Comparison of ENCODE assay signal across 16 mouse cellular contexts in genomic region chr19:47988880-47989574, GRCm38 (mm10). TPM values are rescaled to one million over a fixed set of nuclear protein-coding genes. Genes with fewer than 3 reads are reported as not detected.
DNase-seq lines count a peak whose midpoint lies in the region; ATAC-seq and TF ChIP-seq lines count a peak whose summit lies in the region.
"Had no signal": no experiment of that assay in that cellular context is flagged by ENCODE, and none has a peak within 500 bp of the region (broad histone marks: within the 10 kb centered on the region; RNA-seq: fewer than 3 reads in every experiment).

No protein-coding gene starts in this region.

- no peak for ATAC-seq in heart, embryonic 13.5 days (ENCODE audit: extremely low read depth, insufficient number of reproducible peaks, low FRiP score, low TSS enrichment)
- 0 out of 2 replicates have a peak, but pooled peaks have one; percentile 38 for ATAC-seq in neural tube, embryonic 11.5 days (ENCODE audit: insufficient read depth, low FRiP score, low TSS enrichment)
- ATAC-seq in hindbrain, embryonic 16.5 days = peak; percentile 45; the same call in 1 of the 2 replicates
- no peak for ATAC-seq in lung, postnatal 0 days
- ATAC-seq: CD4-positive, CD25-positive, alpha-beta regulatory T cell, adult 4 months had no signal

- 61% methylated on average over 13 of the region's 13 CpGs for WGBS in heart, embryonic 13.5 days
- 63% methylated on average over 13 of the region's 13 CpGs for WGBS in neural tube, embryonic 11.5 days
- WGBS in hindbrain, embryonic 16.5 days = 47% methylated on average over 13 of the region's 13 CpGs
- 67% methylated on average over 13 of the region's 13 CpGs for WGBS in lung, postnatal 0 days

- no peak overlapping the region for H3K9ac ChIP-seq in heart, embryonic 13.5 days
- H3K9ac ChIP-seq in neural tube, embryonic 11.5 days (ENCODE audit: low read length) = no peak overlapping the region
- no peak overlapping the region; the same call in 1 of the 2 replicates for H3K9ac ChIP-seq in hindbrain, embryonic 16.5 days (ENCODE audit: low read depth, low read length)
- H3K9ac ChIP-seq in lung, postnatal 0 days (replicated peaks; ENCODE audit: low read depth) = no peak overlapping the region
- H3K9ac ChIP-seq: lung, embryonic 15.5 days had no signal

- peak overlapping the region; percentile 33; the same call in 1 of the 2 replicates for H3K4me2 ChIP-seq in heart, embryonic 13.5 days
- no peak overlapping the region for H3K4me2 ChIP-seq in neural tube, embryonic 11.5 days (ENCODE audit: low read depth)
- no peak overlapping the region for H3K4me2 ChIP-seq in hindbrain, embryonic 16.5 days (ENCODE audit: low read length)
- no peak overlapping the region for H3K4me2 ChIP-seq in lung, postnatal 0 days (replicated peaks; ENCODE audit: low read depth, low read length)
- H3K4me2 ChIP-seq: liver, embryonic 11.5 days; lung, embryonic 15.5 days had no signal

- no peak for DNase-seq in heart, postnatal 25 days (ENCODE audit: low spot score)
- DNase-seq in neural tube, embryonic 11.5 days (ENCODE audit: low spot score) = peak; percentile 58
- DNase-seq in neural tube, embryonic 10.5 days (ENCODE audit: extremely low spot score, low spot score) = no peak
- no peak for DNase-seq in spleen, adult 18-20 months
- no peak for DNase-seq in lung, postnatal 0 days (ENCODE audit: low spot score)
- DNase-seq: adrenal gland, postnatal 25 days; thymus, adult 2 months had no signal

- H3K27ac ChIP-seq in heart, embryonic 13.5 days (replicated peaks) = no peak overlapping the region
- no peak overlapping the region for H3K27ac ChIP-seq in neural tube, embryonic 11.5 days (ENCODE audit: low read depth, low read length)
- H3K27ac ChIP-seq in hindbrain, embryonic 16.5 days (ENCODE audit: low read depth, low read length) = no peak overlapping the region
- no peak overlapping the region for H3K27ac ChIP-seq in lung, postnatal 0 days (ENCODE audit: low read length)
- H3K27ac ChIP-seq: heart, adult 2 months; layer of hippocampus, adult 2 months; lung, embryonic 15.5 days had no signal

- no peaks in the 10 kb centered on the region for H3K9me3 ChIP-seq in heart, embryonic 13.5 days
- H3K9me3 ChIP-seq in neural tube, embryonic 11.5 days (ENCODE audit: control insufficient read depth, low read length) = no peaks in the 10 kb centered on the region
- H3K9me3 ChIP-seq in hindbrain, embryonic 16.5 days (ENCODE audit: control insufficient read depth, low read length) = no peaks in the 10 kb centered on the region
- H3K9me3 ChIP-seq in lung, postnatal 0 days (ENCODE audit: low read length) = no peaks in the 10 kb centered on the region
- H3K9me3 ChIP-seq: lung, embryonic 15.5 days; megakaryocyte, embryonic 14.5 days had no signal

- peaks cover 17% of the 10 kb centered on the region for H3K27me3 ChIP-seq in heart, embryonic 13.5 days (replicated peaks)
- no peaks in the 10 kb centered on the region for H3K27me3 ChIP-seq in neural tube, embryonic 11.5 days (ENCODE audit: control insufficient read depth, insufficient read depth, low read length)
- H3K27me3 ChIP-seq in hindbrain, embryonic 16.5 days (replicated peaks; ENCODE audit: control insufficient read depth, insufficient read depth, low read length) = peaks cover 2% of the 10 kb centered on the region; the same call in 1 of the 2 replicates
- no peaks in the 10 kb centered on the region for H3K27me3 ChIP-seq in lung, postnatal 0 days (replicated peaks; ENCODE audit: insufficient read depth, low read length)

- intact Hi-C loops in heart, postnatal 25 days (cut with DNase I) = loop anchor here (5.0 kb wide), 1 partner anchor 1753 kb away; no protein-coding TSS in a partner anchor

- TF ChIP-seq EP300 in lung, postnatal 0 days (IDR thresholded peaks at IDR 0.05) = no peak

- peaks cover 3% of the 10 kb centered on the region; the same call in 1 of the 2 replicates for H3K4me1 ChIP-seq in heart, embryonic 13.5 days
- no peaks in the 10 kb centered on the region for H3K4me1 ChIP-seq in neural tube, embryonic 11.5 days (ENCODE audit: control insufficient read depth, insufficient read depth, low read length)
- 0 out of 2 replicates have a peak, but pooled peaks cover 2% of the 10 kb centered on the region for H3K4me1 ChIP-seq in hindbrain, embryonic 16.5 days (ENCODE audit: control insufficient read depth, insufficient read depth, low read depth, low read length)
- no peaks in the 10 kb centered on the region for H3K4me1 ChIP-seq in lung, postnatal 0 days (ENCODE audit: insufficient read depth, low read depth, low read length)
- H3K4me1 ChIP-seq: lung, embryonic 15.5 days; megakaryocyte, embryonic 14.5 days had no signal

- H3K4me3 ChIP-seq in heart, embryonic 13.5 days = no peak overlapping the region
- H3K4me3 ChIP-seq in neural tube, embryonic 11.5 days (ENCODE audit: low read depth, low read length) = no peak overlapping the region
- H3K4me3 ChIP-seq in hindbrain, embryonic 16.5 days (ENCODE audit: low read length) = no peak overlapping the region
- no peak overlapping the region for H3K4me3 ChIP-seq in lung, postnatal 0 days (ENCODE audit: low read depth, low read length)
- H3K4me3 ChIP-seq: heart, adult 2 months; layer of hippocampus, adult 2 months; lung, embryonic 15.5 days; megakaryocyte, embryonic 14.5 days had no signal

- no peaks in the 10 kb centered on the region for H3K36me3 ChIP-seq in heart, embryonic 13.5 days
- H3K36me3 ChIP-seq in neural tube, embryonic 11.5 days (ENCODE audit: control insufficient read depth, insufficient read depth, low read length) = no peaks in the 10 kb centered on the region
- no peaks in the 10 kb centered on the region for H3K36me3 ChIP-seq in hindbrain, embryonic 16.5 days (ENCODE audit: control insufficient read depth, insufficient read depth, low read length)
- H3K36me3 ChIP-seq in lung, postnatal 0 days (ENCODE audit: insufficient read depth, low read length) = no peaks in the 10 kb centered on the region
- H3K36me3 ChIP-seq: lung, embryonic 15.5 days had no signal

- no peak for TF ChIP-seq CTCF in lung, postnatal 0 days (IDR thresholded peaks at IDR 0.05)

RNA-seq across cellular contexts. Expression of gene Cfap58, which starts 51.6 kb away (rescaled TPM):
- 0.08 and 0.11 TPM in 2 replicates for polyA plus RNA-seq in heart, embryonic 13.5 days (2015; fragmentation: Nextera tagmentation; extraction: Ambion mirVana)
- total RNA-seq in heart, postnatal 25 days (2021) = 1 to 10 TPM; 2.6 to 3.3 TPM
- 0.11 TPM in 2 replicates for polyA plus RNA-seq in neural tube, embryonic 11.5 days (2014; fragmentation: Nextera tagmentation; extraction: Ambion mirVana)
- 0.60 and 0.88 TPM in 2 replicates for polyA plus RNA-seq in hindbrain, embryonic 16.5 days (2015; fragmentation: Nextera tagmentation; extraction: Ambion mirVana)
- 2.0 and 2.6 TPM in 2 replicates for polyA plus RNA-seq in lung, postnatal 0 days (2015; fragmentation: Nextera tagmentation; extraction: Ambion mirVana)
- total RNA-seq: adrenal gland, postnatal 25 days; hematopoietic stem cell, adult 5-6 weeks had no signal
- polyA plus RNA-seq: CD4-positive, CD25-positive, alpha-beta regulatory T cell, adult 4 months had no signal

Comparison
In these comparisons a context has a peak if more than half of its experiments do, and no peak if none do; other contexts are left out.
1. ATAC-seq: peak in neural tube, embryonic 11.5 days (single experiment) and hindbrain, embryonic 16.5 days (single experiment); none in heart, embryonic 13.5 days (single experiment) and lung, postnatal 0 days (single experiment).